Comparison of ENCODE assay signal across 8 mouse cellular contexts in genomic region chr11:115612410-115613137, GRCm38 (mm10). TPM values are rescaled to one million over a fixed set of nuclear protein-coding genes. Genes with fewer than 3 reads are reported as not detected.
DNase-seq lines count a peak whose midpoint lies in the region; ATAC-seq and TF ChIP-seq lines count a peak whose summit lies in the region.

Gene Mif4gd, minus strand, starts transcription at chr11:115612969.

- H3K4me1 ChIP-seq in embryonic facial prominence, embryonic 11.5 days (ENCODE audit: control insufficient read depth, insufficient read depth, low read length), result no peaks in the 10 kb centered on the region
- no peaks in the 10 kb centered on the region for H3K4me1 ChIP-seq in intestine, postnatal 0 days (replicated peaks; ENCODE audit: control insufficient read depth, insufficient read depth, low read length)
- peaks cover 43% of the 10 kb centered on the region for H3K4me1 ChIP-seq in midbrain, embryonic 10.5 days

- TF ChIP-seq CTCF in intestine, postnatal 0 days (IDR thresholded peaks at IDR 0.05; ENCODE audit: low read depth), result peak; percentile 74

- peak; percentile 97 for DNase-seq in adrenal gland, postnatal 14 days
- DNase-seq in embryonic facial prominence, embryonic 11.5 days (ENCODE audit: low spot score), result peak; percentile 89
- DNase-seq in left cerebral cortex, postnatal 36 days (ENCODE audit: low spot score in 2 of 2), result peak; percentile 70 to 72
- peak; percentile 86 for DNase-seq in midbrain, embryonic 10.5 days (ENCODE audit: low spot score)
- peak; percentile 58 to 61 for DNase-seq in right cerebral cortex, postnatal 36 days (ENCODE audit: low spot score in 2 of 2)
- DNase-seq in yolk sac, embryonic 10.5 days (ENCODE audit: low spot score), result peak; percentile 95

- H3K27ac ChIP-seq in embryonic facial prominence, embryonic 11.5 days (replicated peaks; ENCODE audit: low read depth, low read length), result peak within 1 kb of the TSS; percentile 67; the same call in 1 of the 2 replicates
- H3K27ac ChIP-seq in intestine, postnatal 0 days (ENCODE audit: low read depth, low read length), result peak within 1 kb of the TSS; percentile 98
- H3K27ac ChIP-seq in midbrain, embryonic 10.5 days (replicated peaks), result peak within 1 kb of the TSS; percentile 88

- H3K27me3 ChIP-seq in embryonic facial prominence, embryonic 11.5 days (ENCODE audit: control insufficient read depth, insufficient read depth, low read length), result no peaks in the 10 kb centered on the region
- H3K27me3 ChIP-seq in intestine, postnatal 0 days (replicated peaks; ENCODE audit: control insufficient read depth, insufficient read depth, low read length), result no peaks in the 10 kb centered on the region
- peaks cover 16% of the 10 kb centered on the region for H3K27me3 ChIP-seq in midbrain, embryonic 10.5 days (ENCODE audit: low read depth, poor library complexity, severe bottlenecking)

- peak within 1 kb of the TSS; percentile 91 for H3K4me2 ChIP-seq in embryonic facial prominence, embryonic 11.5 days (ENCODE audit: low read depth, low read length)
- H3K4me2 ChIP-seq in intestine, postnatal 0 days (replicated peaks; ENCODE audit: low read depth), result peak within 1 kb of the TSS; percentile 83

- H3K36me3 ChIP-seq in embryonic facial prominence, embryonic 11.5 days (replicated peaks; ENCODE audit: control insufficient read depth, insufficient read depth, low read depth, low read length), result peaks cover 5% of the 10 kb centered on the region
- H3K36me3 ChIP-seq in intestine, postnatal 0 days (ENCODE audit: control insufficient read depth, insufficient read depth), result peaks cover 36% of the 10 kb centered on the region
- peaks cover 51% of the 10 kb centered on the region for H3K36me3 ChIP-seq in midbrain, embryonic 10.5 days

- H3K9ac ChIP-seq in embryonic facial prominence, embryonic 11.5 days (replicated peaks; ENCODE audit: low read length), result peak within 1 kb of the TSS; percentile 58
- H3K9ac ChIP-seq in intestine, postnatal 0 days (ENCODE audit: low read depth, low read length), result peak within 1 kb of the TSS; percentile 76

- H3K9me3 ChIP-seq in embryonic facial prominence, embryonic 11.5 days (replicated peaks; ENCODE audit: control insufficient read depth, low read length), result no peaks in the 10 kb centered on the region
- no peaks in the 10 kb centered on the region for H3K9me3 ChIP-seq in intestine, postnatal 0 days (ENCODE audit: control insufficient read depth)
- no peaks in the 10 kb centered on the region for H3K9me3 ChIP-seq in midbrain, embryonic 10.5 days (replicated peaks)

- intact Hi-C loops in left cerebral cortex, postnatal 36 days (cut with DNase I), result loop anchor here (5.0 kb wide), 1 partner anchor 125 kb away; no protein-coding TSS in a partner anchor

- under 1% methylated on average over 57 of the region's 80 CpGs for WGBS in embryonic facial prominence, embryonic 11.5 days
- WGBS in intestine, postnatal 0 days, result under 1% methylated on average over 78 of the region's 80 CpGs
- WGBS in midbrain, embryonic 10.5 days, result under 1% methylated on average over 72 of the region's 80 CpGs

- peak within 1 kb of the TSS; percentile 59 for H3K4me3 ChIP-seq in embryonic facial prominence, embryonic 11.5 days (ENCODE audit: low read depth, low read length)
- peak within 1 kb of the TSS; percentile 58 for H3K4me3 ChIP-seq in intestine, postnatal 0 days (ENCODE audit: low read depth, low read length)
- peak within 1 kb of the TSS; percentile 72 for H3K4me3 ChIP-seq in midbrain, embryonic 10.5 days

- peak; percentile 69 for ATAC-seq in embryonic facial prominence, embryonic 11.5 days (replicated peaks; ENCODE audit: insufficient number of reproducible peaks, low FRiP score, low TSS enrichment, low read depth)
- peak; percentile 85 for ATAC-seq in granulocyte monocyte progenitor cell, adult 5-6 weeks (replicated peaks; ENCODE audit: poor library complexity, severe bottlenecking)
- ATAC-seq in intestine, postnatal 0 days, result peak; percentile 84

RNA-seq across cellular contexts. Expression of gene Mif4gd, which starts in this region (rescaled TPM):
- total RNA-seq in adrenal gland, postnatal 14 days (2021), result 98.2 and 112 TPM in 2 replicates
- polyA plus RNA-seq in embryonic facial prominence, embryonic 11.5 days (2014; fragmentation: Nextera tagmentation; extraction: Ambion mirVana), result 15.8 and 18.2 TPM in 2 replicates
- 18.9 and 32.1 TPM in 2 replicates for total RNA-seq in granulocyte monocyte progenitor cell, adult 5-6 weeks (2014; fragmentation: Nextera tagmentation)
- total RNA-seq in granulocyte monocyte progenitor cell, adult 5-6 weeks (2017), result 17.5 and 29.5 TPM in 2 replicates
- 43.0 and 48.9 TPM in 2 replicates for polyA plus RNA-seq in intestine, postnatal 0 days (2015; fragmentation: Nextera tagmentation; extraction: Ambion mirVana)
- 10 to 100 TPM; 15.1 to 18.1 TPM for total RNA-seq in left cerebral cortex, postnatal 36 days (2021)
- polyA plus RNA-seq in midbrain, embryonic 10.5 days (2016; fragmentation: Nextera tagmentation; extraction: Ambion mirVana), result 18.5 and 20.6 TPM in 2 replicates

Comparison
In these comparisons a context has a peak if more than half of its experiments do, and no peak if none do; other contexts are left out.
1. Peak in every context shown above with its lines: DNase-seq, ATAC-seq, H3K4me3 ChIP-seq and H3K27ac ChIP-seq.